Mouse (Mus musculus) intestine, embryonic 15.5 days (tissue): ENCODE measurements at regions not wholly inside any gene's neighbourhood (a gene's known extent, or its start where the extent isn't known, plus 50 kb on each side); places are given as distances from the start of the nearest gene placed in this dataset.

Experiments used
- ATAC-seq: fragments of 200-750 bp; cut with Nextera tagmentation; 2 replicates; pipeline ENCODE4 v1.8.0; 2017; ENCODE audit warnings: moderate TSS enrichment, moderate library complexity
- H3K27ac ChIP-seq: fragments of 300-500 bp; sonication (generic); 2 replicates; pipeline ENCODE4 v1.5.1; 2015; ENCODE audit warnings: mild to moderate bottlenecking, inconsistent platforms
- H3K27me3 ChIP-seq: fragments of 300-500 bp; sonication (generic); replicated peaks from 2 replicates; pipeline ENCODE4 v1.6.1; 2015; ENCODE audit warnings: inconsistent platforms
- H3K36me3 ChIP-seq: fragments of 300-500 bp; sonication (generic); 2 replicates; pipeline ENCODE4 v1.6.1; 2015; ENCODE audit warnings: inconsistent platforms
- H3K4me1 ChIP-seq: fragments of 300-500 bp; sonication (generic); replicated peaks from 2 replicates; pipeline ENCODE4 v1.6.1; 2015; ENCODE audit warnings: inconsistent platforms
- H3K4me2 ChIP-seq: fragments of 300-500 bp; sonication (generic); replicated peaks from 2 replicates; pipeline ENCODE4 v1.6.1; 2015; ENCODE audit warnings: mild to moderate bottlenecking, inconsistent platforms
- H3K4me3 ChIP-seq: fragments of 300-500 bp; sonication (generic); replicated peaks from 2 replicates; pipeline ENCODE4 v1.5.1; 2015; ENCODE audit warnings: inconsistent platforms
- H3K9ac ChIP-seq: fragments of 300-500 bp; sonication (generic); 2 replicates; pipeline ENCODE4 v1.6.1; 2015; ENCODE audit warnings: inconsistent platforms
- H3K9me3 ChIP-seq: fragments of 300-500 bp; sonication (generic); 2 replicates; pipeline ENCODE4 v1.6.1; 2016; ENCODE audit warnings: inconsistent platforms
- WGBS: fragments of 180-500 bp; shearing (Covaris S2); methylation state at CpG from one replicate; pipeline ENCODE4 v1.1.7; 2015; 5-methylcytosine and 5-hydroxymethylcytosine counted together

- Histone ChIP-seq H3K36me3 (no peaks in the 10 kb centered on the region), H3K4me3 (no peak overlapping the region), H3K4me2 (no peak overlapping the region), H3K27me3 (no peaks in the 10 kb centered on the region), H3K4me1 (no peaks in the 10 kb centered on the region), H3K27ac (no peak overlapping the region), H3K9ac (no peak overlapping the region), H3K9me3 (no peaks in the 10 kb centered on the region)
- peak; percentile 95 for ATAC-seq
- WGBS: 63% methylated on average over 14 of the region's 14 CpGs
Measured at GRCm38 (mm10) chr16:50508673-50509528, 76.7 kb upstream of the Bbx start.

GRCm38 (mm10) chr16:50504619-50505018, 72.4 kb upstream of the Bbx start:
- Histone ChIP-seq H3K27me3 (no peaks in the 10 kb centered on the region), H3K9me3 (no peaks in the 10 kb centered on the region), H3K4me3 (no peak overlapping the region), H3K9ac (no peak overlapping the region), H3K36me3 (no peaks in the 10 kb centered on the region), H3K4me2 (no peak overlapping the region), H3K27ac (no peak overlapping the region), H3K4me1 (no peaks in the 10 kb centered on the region)
- 71% methylated on average over 3 of the region's 3 CpGs for WGBS
- ATAC-seq: no peak

GRCm38 (mm10) chr16:50498909-50499308, 66.7 kb upstream of the Bbx start:
- Histone ChIP-seq H3K36me3 (no peaks in the 10 kb centered on the region), H3K9me3 (no peaks in the 10 kb centered on the region), H3K27me3 (no peaks in the 10 kb centered on the region), H3K4me1 (no peaks in the 10 kb centered on the region), H3K27ac (no peak overlapping the region), H3K4me2 (no peak overlapping the region), H3K4me3 (no peak overlapping the region), H3K9ac (no peak overlapping the region)
- no peak for ATAC-seq
- WGBS: 71% methylated on average over 7 of the region's 7 CpGs

- H3K9ac ChIP-seq: no peak overlapping the region
- no peak overlapping the region for H3K4me2 ChIP-seq
- no peak overlapping the region for H3K4me3 ChIP-seq
- no peak for ATAC-seq
- H3K4me1 ChIP-seq: no peaks in the 10 kb centered on the region
- no peaks in the 10 kb centered on the region for H3K27me3 ChIP-seq
- no peaks in the 10 kb centered on the region for H3K9me3 ChIP-seq
- no peak overlapping the region for H3K27ac ChIP-seq
- WGBS: 92% methylated on average over 2 of the region's 2 CpGs
- no peaks in the 10 kb centered on the region for H3K36me3 ChIP-seq
Measured at GRCm38 (mm10) chr16:50493662-50494061, 61.5 kb upstream of the Bbx start.

- ATAC-seq: no peak
Measured at GRCm38 (mm10) chr16:50489244-50489643, 57.1 kb upstream of the Bbx start.

GRCm38 (mm10) chr16:50482360-50482786, 50.2 kb upstream of the Bbx start:
- H3K27ac ChIP-seq: no peak overlapping the region
- H3K27me3 ChIP-seq: no peaks in the 10 kb centered on the region
- H3K9me3 ChIP-seq: no peaks in the 10 kb centered on the region
- no peak overlapping the region for H3K4me3 ChIP-seq
- WGBS: 27% methylated on average over 9 of the region's 9 CpGs
- H3K9ac ChIP-seq: no peak overlapping the region
- H3K36me3 ChIP-seq: no peaks in the 10 kb centered on the region
- H3K4me2 ChIP-seq: peak overlapping the region; percentile 5; the same call in 1 of the 2 replicates
- ATAC-seq: no peak
- no peaks in the 10 kb centered on the region for H3K4me1 ChIP-seq

More at GRCm38 (mm10) chr16:50489244-50489643, 57.1 kb upstream of the Bbx start:
- Histone ChIP-seq H3K4me2 (no peak overlapping the region), H3K27ac (no peak overlapping the region), H3K9me3 (no peaks in the 10 kb centered on the region), H3K36me3 (no peaks in the 10 kb centered on the region), H3K4me1 (no peaks in the 10 kb centered on the region), H3K4me3 (no peak overlapping the region), H3K9ac (no peak overlapping the region), H3K27me3 (no peaks in the 10 kb centered on the region)
- WGBS: 80% methylated on average over 6 of the region's 6 CpGs
